Mouse (Mus musculus) kidney, adult 2 months (tissue): ENCODE measurements around the gene Fbxl2.

Experiments used
- CTCF ChIP-seq: fragments of 200-500 bp; conservative IDR thresholded peaks from 2 replicates; pipeline ENCODE4 v1.5.1; 2011; ENCODE audit warnings: low read depth, mild to moderate bottlenecking, control low read depth, low read length, moderate library complexity, mixed read lengths; ENCODE audit not compliant: insufficient read depth, insufficient read length
- POLR2A ChIP-seq: fragments of 200-500 bp; IDR thresholded peaks from one replicate; pipeline ENCODE4 v1.6.1; 2011; ENCODE audit warnings: low read depth, low read length, control low read depth

- no peak for TF ChIP-seq POLR2A
- no peak for TF ChIP-seq CTCF
Observed at GRCm38 (mm10) chr9:113915789-113916188, 130.2 kb downstream of the Fbxl2 start.
